Mouse (Mus musculus) MEL (cell line): ENCODE measurements at regions not wholly inside any gene's neighbourhood (a gene's known extent, or its start where the extent isn't known, plus 50 kb on each side); places are given as distances from the start of the nearest gene placed in this dataset.

Experiments
- DNase-seq: peaks from one replicate; pipeline ENCODE4 v3.0.0; 2011; ENCODE audit warnings: low read depth, low spot score
- H3K27ac ChIP-seq: 2 replicates; pipeline ENCODE4 v1.5.1; 2012; ENCODE audit warnings: low read depth, mild to moderate bottlenecking, control low read depth, low read length, moderate library complexity; ENCODE audit not compliant: control insufficient read depth
- H3K27me3 ChIP-seq, 2 experiments: fragments of 150-350 bp in 1 of 2; sonication (generic) in 1 of 2; 2 replicates each; pipeline ENCODE4 v1.6.1; 2012; ENCODE audit warnings: low read length in 2 of 2, mild to moderate bottlenecking in 2 of 2, improper control_type of control experiment in 1 of 2, moderate library complexity in 1 of 2; ENCODE audit not compliant: insufficient read depth in 2 of 2, control insufficient read depth in 1 of 2
- H3K36me3 ChIP-seq, 2 experiments: 2 replicates each; pipeline ENCODE4 v1.6.1; 2012 to 2014; ENCODE audit warnings: low read length in 2 of 2, improper control_type of control experiment in 1 of 2, inconsistent platforms in 1 of 2, mild to moderate bottlenecking in 1 of 2; ENCODE audit not compliant: insufficient read depth in 2 of 2, control insufficient read depth in 1 of 2
- H3K4me1 ChIP-seq, 2 experiments: fragments of 150-350 bp in 1 of 2; sonication (generic) in 1 of 2; 2 replicates each; pipeline ENCODE4 v1.6.1; 2012; ENCODE audit warnings: low read length in 2 of 2, improper control_type of control experiment in 1 of 2, mild to moderate bottlenecking in 1 of 2; ENCODE audit not compliant: insufficient read depth in 2 of 2, control insufficient read depth in 1 of 2
- H3K4me3 ChIP-seq, 2 experiments: fragments of 150-350 bp in 1 of 2; sonication (generic) in 1 of 2; 2 replicates each; pipeline ENCODE4 v1.5.1; 2012; ENCODE audit warnings: low read depth in 2 of 2, low read length in 2 of 2, mild to moderate bottlenecking in 2 of 2, moderate library complexity in 2 of 2, control low read depth in 1 of 2, improper control_type of control experiment in 1 of 2; ENCODE audit not compliant: control insufficient read depth in 1 of 2, insufficient read depth in 1 of 2
- H3K79me2 ChIP-seq: 2 replicates; pipeline ENCODE4 v1.6.1; 2012; ENCODE audit warnings: mild to moderate bottlenecking, low read length, moderate library complexity; ENCODE audit not compliant: control insufficient read depth, poor library complexity, insufficient read depth
- H3K9ac ChIP-seq: 2 replicates; pipeline ENCODE4 v1.6.1; 2012; ENCODE audit warnings: low read depth, mild to moderate bottlenecking, control low read depth, low read length, moderate library complexity; ENCODE audit not compliant: control insufficient read depth, poor library complexity, severe bottlenecking
- H3K9me3 ChIP-seq: fragments of 150-350 bp; sonication (generic); replicated peaks from 2 replicates; pipeline ENCODE4 v1.6.1; 2012; ENCODE audit warnings: mild to moderate bottlenecking, low read length, improper control_type of control experiment, moderate library complexity; ENCODE audit not compliant: insufficient read depth
- ELF1 ChIP-seq: IDR thresholded peaks from 2 replicates; pipeline ENCODE4 v1.6.1; 2014; ENCODE audit warnings: low read depth, mild to moderate bottlenecking, inconsistent platforms, low read length, improper control_type of control experiment, moderate library complexity
- GABPA ChIP-seq: IDR thresholded peaks from 2 replicates; pipeline ENCODE4 v1.6.1; 2012; ENCODE audit warnings: low read depth, mild to moderate bottlenecking, inconsistent platforms, low read length, improper control_type of control experiment, moderate library complexity
- GATA1 ChIP-seq: IDR thresholded peaks from 2 replicates; pipeline ENCODE4 v1.6.1; 2011; ENCODE audit warnings: low read depth, low read length, improper control_type of control experiment
- JUND ChIP-seq: IDR thresholded peaks from 2 replicates; pipeline ENCODE4 v1.6.1; 2011; ENCODE audit warnings: low read depth, mild to moderate bottlenecking, improper control_type of control experiment, low read length
- MAZ ChIP-seq: IDR thresholded peaks from 2 replicates; pipeline ENCODE4 v1.6.1; 2012; ENCODE audit warnings: low read depth, mild to moderate bottlenecking, inconsistent platforms, low read length, improper control_type of control experiment
- MEF2A ChIP-seq: IDR thresholded peaks from 2 replicates; pipeline ENCODE4 v1.6.1; 2014; ENCODE audit warnings: low read depth, mild to moderate bottlenecking, inconsistent platforms, low read length, improper control_type of control experiment; ENCODE audit not compliant: poor library complexity, insufficient replicate concordance, severe bottlenecking; ENCODE audit errors: extremely low read depth
- MXI1 ChIP-seq: IDR thresholded peaks from 2 replicates; pipeline ENCODE4 v1.6.1; 2011; ENCODE audit warnings: mild to moderate bottlenecking, low read depth, low read length, improper control_type of control experiment
- POLR2AphosphoS5 ChIP-seq: IDR thresholded peaks from 2 replicates; pipeline ENCODE4 v1.6.1; 2012; ENCODE audit warnings: low read depth, borderline replicate concordance, mild to moderate bottlenecking, inconsistent platforms, low read length, moderate library complexity, mixed read lengths
- RCOR1 ChIP-seq: IDR thresholded peaks from 2 replicates; pipeline ENCODE4 v1.6.1; 2012; ENCODE audit warnings: low read depth, mild to moderate bottlenecking, inconsistent platforms, low read length, improper control_type of control experiment
- SIN3A ChIP-seq: IDR thresholded peaks from 2 replicates; pipeline ENCODE4 v1.6.1; 2012; ENCODE audit warnings: low read length, improper control_type of control experiment, inconsistent platforms
- TAL1 ChIP-seq: IDR thresholded peaks from 2 replicates; pipeline ENCODE4 v1.6.1; 2012; ENCODE audit warnings: mild to moderate bottlenecking, inconsistent platforms, low read length, moderate library complexity, mixed read lengths
- UBTF ChIP-seq: IDR thresholded peaks from 2 replicates; pipeline ENCODE4 v1.6.1; 2012; ENCODE audit warnings: low read depth, mild to moderate bottlenecking, inconsistent platforms, low read length, improper control_type of control experiment, moderate library complexity, borderline replicate concordance; ENCODE audit not compliant: insufficient read depth
- USF1 ChIP-seq: IDR thresholded peaks from 2 replicates; pipeline ENCODE4 v1.6.1; 2014; ENCODE audit warnings: low read depth, mild to moderate bottlenecking, inconsistent platforms, low read length, improper control_type of control experiment, moderate library complexity
- ZKSCAN1 ChIP-seq: IDR thresholded peaks from 2 replicates; pipeline ENCODE4 v1.6.1; 2012; ENCODE audit warnings: low read depth, mild to moderate bottlenecking, inconsistent platforms, low read length, improper control_type of control experiment, moderate library complexity

DNA sequence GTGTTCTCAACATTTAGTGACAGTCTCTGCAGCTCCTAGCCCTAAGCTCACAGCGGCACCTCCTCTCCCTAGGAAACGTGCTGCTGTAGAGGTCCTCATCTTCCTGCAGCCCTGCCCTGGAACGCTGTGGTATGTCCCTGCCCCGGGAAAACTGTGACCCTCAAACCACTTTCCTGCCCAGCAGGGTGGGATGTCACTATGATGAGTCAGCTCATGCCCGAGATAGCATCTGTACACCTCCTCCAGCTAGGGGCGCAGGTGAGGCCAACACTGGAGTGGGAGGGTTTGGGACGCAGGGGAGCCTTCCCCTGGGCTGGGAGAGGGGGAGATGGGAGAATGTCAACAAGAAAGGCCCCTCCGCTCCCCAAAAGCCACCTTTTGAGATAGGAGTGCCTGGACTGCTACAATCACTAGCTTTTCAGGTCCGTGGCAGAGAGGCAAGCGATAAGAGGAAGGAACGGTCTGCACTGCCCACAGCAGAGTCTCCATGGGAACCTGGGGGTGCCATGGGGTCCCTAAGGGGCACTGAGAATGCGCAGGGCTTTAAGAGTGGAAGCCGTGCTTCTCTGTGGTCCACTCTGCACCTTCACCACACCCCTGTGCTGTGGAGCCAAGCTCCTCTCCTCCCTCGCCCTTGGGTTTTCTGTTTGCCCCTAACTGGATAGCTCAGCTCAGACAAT lies 80.5 kb upstream of the Hand1 start:
- H3K4me1 ChIP-seq: no peaks in the 10 kb centered on the region
- H3K27me3 ChIP-seq: peaks cover 5 to 12% of the 10 kb centered on the region in 2 experiments
- H3K9me3 ChIP-seq: no peaks in the 10 kb centered on the region
- H3K36me3 ChIP-seq: no peaks in the 10 kb centered on the region
- TF ChIP-seq ELF1 (no peak), MEF2A (no peak), UBTF (no peak), GABPA (no peak), MAZ (no peak), ZKSCAN1 (no peak), SIN3A (no peak), JUND (no peak), GATA1 (no peak)
- no peak for DNase-seq
- no peak overlapping the region for H3K27ac ChIP-seq
- H3K4me3 ChIP-seq: no peak overlapping the region
- H3K79me2 ChIP-seq: no peaks in the 10 kb centered on the region
- H3K9ac ChIP-seq: no peak overlapping the region

DNA sequence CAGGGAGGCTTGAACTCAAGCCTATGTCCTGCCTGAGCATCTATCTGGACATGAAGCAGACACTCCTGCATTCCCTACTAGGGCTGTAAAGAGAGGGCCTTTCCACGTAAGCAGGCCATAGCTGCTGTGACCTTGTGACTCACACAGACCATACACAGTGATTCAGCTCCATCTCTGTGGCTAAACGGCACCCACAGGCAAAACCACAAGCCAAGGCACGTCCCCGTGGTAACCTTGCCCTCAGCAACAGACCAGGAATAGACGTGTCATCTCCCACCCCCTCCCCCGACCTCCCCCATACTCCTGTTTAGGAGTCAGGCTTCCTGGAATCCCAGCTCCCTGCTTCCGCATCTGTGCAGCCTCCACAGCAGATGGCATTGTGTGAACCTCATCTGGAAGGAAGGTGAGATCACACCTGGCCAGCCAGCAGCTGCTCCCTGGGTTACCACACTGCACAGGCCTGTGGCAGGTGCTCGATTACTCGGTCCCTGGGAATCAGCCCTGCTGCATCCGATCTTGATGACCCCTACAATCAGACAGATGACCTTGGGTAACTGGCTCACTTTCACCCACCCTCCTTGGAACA lies 79.2 kb upstream of the Hand1 start:
- H3K27me3 ChIP-seq: peaks cover 7 to 12% of the 10 kb centered on the region in 2 experiments
- no peaks in the 10 kb centered on the region for H3K79me2 ChIP-seq
- no peaks in the 10 kb centered on the region for H3K9me3 ChIP-seq
- TF ChIP-seq POLR2AphosphoS5 (no peak), UBTF (no peak), MXI1 (no peak), TAL1 (no peak), RCOR1 (no peak), USF1 (no peak)
- no peak overlapping the region for H3K27ac ChIP-seq
- no peak overlapping the region for H3K9ac ChIP-seq
- H3K4me1 ChIP-seq: no peaks in the 10 kb centered on the region
- DNase-seq: peak; percentile 17
- H3K36me3 ChIP-seq: no peaks in the 10 kb centered on the region
- H3K4me3 ChIP-seq: no peak overlapping the region
